Mouse (Mus musculus) large intestine, adult 2 months (tissue): ENCODE measurements around the gene Mr1. TPM values are rescaled to one million over a fixed set of nuclear protein-coding genes. Genes with fewer than 3 reads are reported as not detected.

ENCODE experiments used
- DNase-seq: peaks from one replicate; pipeline ENCODE4 v3.0.0-alpha.2; 2012; ENCODE audit warnings: low read depth, low spot score
- WGBS: fragments of 180-500 bp; shearing (Covaris S2); methylation state at CpG from one replicate; pipeline ENCODE4 v1.1.7; 2018; 5-methylcytosine and 5-hydroxymethylcytosine counted together
- polyA plus RNA-seq: library from polyadenylated mRNA; depleted of rRNA; stranded (reverse); fragments of >200 nt; gene quantifications from 2 replicates; pipeline ENCODE4 v1.2.3, GENCODE M21; 2012; rRNA removed

The Mr1 gene
- polyA plus RNA-seq, 1 experiment = 1.1 TPM

DNA sequence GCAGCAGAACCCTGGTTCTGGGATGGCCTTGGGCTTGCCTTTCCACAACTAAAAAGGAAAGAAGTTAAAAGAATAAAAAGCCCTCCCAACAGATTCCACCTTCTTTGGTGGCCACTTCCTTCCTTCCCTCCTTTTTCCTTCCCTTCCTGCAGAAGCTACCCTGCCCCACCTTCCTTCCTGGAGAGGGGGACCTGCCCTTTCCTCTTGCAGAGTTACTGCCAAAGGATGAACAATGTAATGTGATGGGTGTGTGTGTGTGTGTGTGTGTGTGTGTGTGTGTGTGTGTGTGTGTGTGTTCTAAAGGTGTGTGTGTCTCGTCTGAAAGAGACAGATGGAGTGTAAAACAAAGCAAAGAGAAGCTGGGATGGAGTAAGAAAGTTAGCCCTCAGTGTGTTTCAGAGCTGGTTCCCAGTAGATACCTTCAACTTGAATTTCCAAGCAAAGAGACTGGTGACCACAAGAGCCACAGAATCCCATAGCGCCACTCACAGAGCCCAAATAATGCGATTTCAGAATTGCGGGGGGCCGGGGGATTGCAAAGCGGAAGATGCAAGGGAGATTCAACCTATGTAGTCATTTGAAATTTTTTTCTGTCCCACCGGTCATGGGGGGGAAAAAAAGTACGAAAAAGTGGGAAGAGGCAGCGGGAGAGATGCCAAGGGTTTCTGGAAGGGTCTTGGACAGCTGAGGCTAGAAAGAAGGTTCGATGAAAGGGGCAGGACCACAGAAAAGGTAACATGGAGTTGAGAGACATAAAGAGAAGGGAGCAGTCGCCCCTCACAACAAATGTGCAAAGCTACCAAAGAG lies 64.3 kb downstream of the Mr1 start:
- 42% methylated on average over 11 of the region's 11 CpGs for WGBS

DNA sequence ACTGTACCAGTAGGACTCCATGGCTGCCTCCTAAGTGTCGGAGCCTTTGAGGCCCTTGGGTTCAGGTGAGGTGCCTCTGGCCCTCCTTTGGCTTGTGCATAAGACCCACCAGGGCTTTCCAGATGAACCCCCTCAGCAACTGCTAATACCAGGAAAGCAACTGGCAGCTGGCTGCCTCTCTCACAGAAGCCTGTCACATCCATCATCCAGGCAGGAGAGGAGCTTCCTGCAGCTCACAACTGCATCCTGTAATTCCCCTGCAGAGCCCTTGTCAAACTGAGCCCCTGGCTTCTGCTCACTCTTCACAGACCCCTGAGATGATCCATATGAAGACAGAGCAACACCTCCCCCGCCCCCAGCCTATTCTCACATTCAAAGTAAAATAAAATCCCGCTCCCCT lies 68.9 kb downstream of the Mr1 start:
- WGBS = 90% methylated on average over 3 of the region's 3 CpGs
- DNase-seq = no peak

More for the DNA sequence above, 64.3 kb downstream of the Mr1 start:
- no peak for DNase-seq

Other genes starting within 250 kb of the Mr1 start
- gene Ier5, start 47.2 kb downstream of the Mr1 start, polyA plus RNA-seq = 25.3 and 39.5 TPM in 2 replicates
- gene Stx6, start 11.9 kb upstream of the Mr1 start, polyA plus RNA-seq = 20.4 and 27.0 TPM in 2 replicates
- gene BC034090, start 97.6 kb upstream of the Mr1 start, polyA plus RNA-seq = 2.4 and 2.8 TPM in 2 replicates